Mouse (Mus musculus) naive thymus-derived CD4-positive, alpha-beta T cell, adult 2 months (primary cell): ENCODE results near the gene Gak.

Experiments used
- DNase-seq: peaks from one replicate; pipeline ENCODE4 v3.0.0-alpha.2; 2011; ENCODE audit warnings: low read depth

Gene Gak

DNA sequence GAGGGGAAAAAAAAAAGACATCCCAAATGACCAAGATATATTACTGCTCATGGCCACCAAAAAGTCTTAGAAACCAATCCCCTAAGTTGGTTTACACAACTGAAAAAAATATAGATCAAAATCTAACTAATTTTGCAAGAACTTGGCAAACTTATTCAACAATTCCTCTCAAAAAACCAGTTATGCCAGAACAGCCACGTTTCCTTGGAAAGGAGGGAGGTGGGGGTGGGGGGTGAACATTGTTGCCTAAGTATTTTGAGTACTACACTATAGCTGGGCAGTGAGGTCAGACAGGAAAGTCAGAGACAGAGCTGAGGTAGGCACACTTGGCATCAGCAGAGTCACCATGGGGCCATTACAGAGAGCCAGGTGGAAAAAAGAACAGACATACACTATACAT is 29.6 kb downstream of the Gak start:
- DNase-seq = no peak

GRCm38 (mm10) chr5:108581361-108581891 is 48.1 kb downstream of the Gak start:
- DNase-seq = no peak

- no peak for DNase-seq
Observed at GRCm38 (mm10) chr5:108573054-108573453, 56.5 kb downstream of the Gak start.

- no peak for DNase-seq
Observed at GRCm38 (mm10) chr5:108570991-108571390, 58.6 kb downstream of the Gak start.

GRCm38 (mm10) chr5:108567104-108567503 is 62.5 kb downstream of the Gak start:
- no peak for DNase-seq

DNA sequence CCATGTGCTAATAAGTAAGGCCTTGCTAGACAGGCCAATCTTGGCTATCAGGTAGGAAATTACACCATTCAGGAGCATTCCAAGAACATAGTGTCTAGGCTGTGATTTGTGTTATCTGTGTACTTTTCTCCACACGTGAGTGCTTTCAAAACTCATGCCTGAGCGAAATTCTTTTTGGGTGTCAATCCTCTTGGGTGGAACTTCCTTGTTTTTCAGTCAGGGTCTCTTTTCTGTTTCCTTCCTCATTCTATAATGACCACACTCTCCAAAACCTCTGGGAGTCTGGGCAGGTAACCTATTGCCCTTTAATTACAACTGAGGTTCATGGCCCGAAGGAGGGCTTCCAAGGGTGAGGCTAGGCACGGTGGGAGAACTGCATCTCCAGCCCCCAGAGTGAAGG is 63.0 kb downstream of the Gak start:
- no peak for DNase-seq

DNA sequence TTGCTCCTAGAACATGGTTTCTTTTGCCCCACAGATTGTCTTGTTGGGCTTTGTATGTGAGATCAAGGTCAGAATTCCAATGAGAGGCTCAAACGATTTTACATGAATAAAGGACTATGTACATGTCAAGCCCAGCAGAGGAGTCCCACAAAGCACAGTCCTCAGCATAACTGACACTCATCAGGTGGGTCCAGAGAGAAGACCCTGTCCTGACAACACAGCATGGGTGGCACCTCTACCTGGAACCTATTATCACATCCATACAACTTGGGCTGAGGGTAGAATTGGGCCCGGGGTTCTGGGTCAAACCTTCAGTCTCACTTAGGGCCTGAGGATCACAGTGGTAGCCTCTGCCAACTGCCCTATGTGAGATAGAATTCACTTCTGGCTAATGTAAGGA is 64.2 kb downstream of the Gak start:
- DNase-seq = no peak

- DNase-seq = no peak
Observed at GRCm38 (mm10) chr5:108564346-108564745, 65.2 kb downstream of the Gak start.

DNA sequence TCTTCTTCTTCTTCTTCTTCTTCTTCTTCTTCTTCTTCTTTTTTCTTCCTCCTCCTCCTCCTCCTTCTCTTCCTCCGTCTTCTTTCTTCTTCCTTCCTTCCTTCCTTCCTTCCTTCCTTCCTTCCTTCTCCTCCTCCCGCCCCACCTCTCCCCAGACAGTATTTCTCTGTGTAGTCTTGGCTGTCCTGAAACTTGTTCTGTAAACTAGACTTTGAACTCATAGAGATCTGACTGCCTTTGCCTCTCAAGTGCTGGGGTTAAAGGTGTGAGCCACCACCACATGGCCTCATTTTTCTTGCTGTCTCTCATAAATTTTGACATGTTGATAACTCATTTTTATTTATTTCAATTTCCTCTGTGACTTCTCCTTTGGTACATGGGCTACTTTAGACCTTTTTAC is 67.1 kb downstream of the Gak start:
- DNase-seq = no peak

GRCm38 (mm10) chr5:108556986-108557385 is 72.6 kb downstream of the Gak start:
- DNase-seq = no peak

DNA sequence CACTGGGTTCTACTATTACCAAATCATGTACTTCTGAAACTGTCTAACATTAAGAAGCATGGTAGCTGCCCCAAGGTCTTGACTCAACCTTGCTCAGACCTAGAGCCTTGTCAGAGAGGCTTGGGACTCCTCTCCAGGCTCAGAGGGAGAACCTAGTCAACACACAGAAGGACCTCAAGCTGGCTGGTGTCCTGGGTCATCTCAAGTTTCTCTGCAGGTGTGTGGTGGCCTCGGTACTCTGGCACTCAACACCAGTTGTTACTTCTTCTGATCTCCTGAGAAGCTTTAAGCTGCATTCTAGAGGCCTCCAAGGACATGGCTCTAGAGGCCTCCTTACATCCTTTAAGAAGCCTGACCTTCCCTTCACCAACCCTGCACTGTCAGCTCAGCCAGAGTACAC is 75.5 kb downstream of the Gak start:
- no peak for DNase-seq

- no peak for DNase-seq
Observed at GRCm38 (mm10) chr5:108550207-108550594, 79.4 kb downstream of the Gak start.

- no peak for DNase-seq
Observed at GRCm38 (mm10) chr5:108549489-108550206, 79.9 kb downstream of the Gak start, which contains the start of gene Cplx1. Cplx1 (minus strand) TSS chr5:108550024.

DNA sequence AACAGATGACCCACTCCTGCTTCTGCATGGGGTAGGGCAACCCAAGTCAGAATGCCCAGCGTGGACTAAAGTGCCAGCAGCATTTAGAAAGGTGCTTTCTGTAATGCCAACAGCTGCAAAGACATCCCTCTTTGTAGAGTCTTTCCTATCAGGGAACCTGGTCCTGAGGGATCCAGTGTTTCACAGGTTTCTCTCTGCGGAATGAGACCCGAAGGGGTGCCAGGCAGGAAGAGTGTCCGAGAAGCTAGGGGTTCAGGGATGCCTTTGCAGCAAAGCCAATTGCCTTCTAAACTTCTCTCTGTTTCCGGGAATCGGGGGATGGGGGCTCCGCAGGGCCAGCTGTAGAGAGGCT is 80.4 kb downstream of the Gak start:
- no peak for DNase-seq

DNA sequence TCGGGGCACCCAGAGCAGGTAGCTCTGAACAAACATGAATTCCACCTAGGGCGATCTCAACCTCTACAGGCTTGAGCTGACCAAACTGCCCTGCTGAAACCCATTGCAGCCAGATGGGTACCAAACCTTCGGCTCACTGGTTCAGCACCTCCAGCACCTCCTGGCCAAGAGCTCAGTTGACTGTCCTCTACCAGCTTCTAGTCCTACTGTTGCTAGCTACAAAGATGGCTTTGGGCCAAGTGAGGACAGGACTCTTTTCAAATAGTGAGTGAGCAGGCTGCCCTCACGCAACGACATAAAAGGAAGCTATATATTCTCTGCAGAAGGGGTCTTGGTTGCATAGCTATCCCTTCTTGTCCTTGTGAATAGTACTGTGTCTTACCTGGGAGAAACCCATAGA is 81.9 kb downstream of the Gak start:
- DNase-seq = no peak

DNA sequence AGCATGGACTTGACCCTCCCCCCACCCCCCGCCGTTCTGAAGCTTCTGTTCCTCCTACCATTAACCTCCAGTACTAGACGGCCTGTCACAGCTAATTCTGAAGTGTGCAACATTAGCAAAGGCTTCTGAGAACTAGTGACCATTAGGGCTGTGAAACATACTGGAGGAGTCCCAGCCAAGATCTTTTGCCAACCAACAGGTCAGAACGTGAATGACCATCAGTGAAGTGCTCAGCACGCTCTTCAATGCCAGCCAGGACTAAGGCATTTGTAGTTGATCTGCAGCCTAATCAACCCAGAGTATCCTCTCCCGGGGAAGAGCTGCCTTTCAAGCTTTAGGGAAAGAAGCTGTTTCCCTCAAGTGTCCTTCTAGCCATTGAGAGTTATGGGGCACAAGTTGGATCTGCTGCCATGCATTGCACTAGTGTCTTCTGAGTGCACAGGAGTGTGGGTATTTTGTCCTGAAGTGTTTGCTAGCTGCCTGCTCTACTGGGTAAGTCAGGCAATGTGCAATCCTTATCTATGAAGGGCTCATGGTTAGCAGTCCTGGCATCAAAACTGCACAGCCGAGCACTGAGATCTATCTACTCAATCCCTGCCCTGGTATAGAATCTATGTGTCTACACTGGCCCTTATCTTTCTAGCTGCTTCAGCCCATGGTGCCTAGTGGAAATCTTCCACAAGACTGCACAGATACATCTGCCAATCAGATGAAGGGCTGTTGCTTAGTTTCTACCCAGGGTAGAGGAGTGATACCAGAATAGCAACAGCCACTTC is 85.9 kb downstream of the Gak start:
- DNase-seq = no peak

- no peak for DNase-seq
Observed at GRCm38 (mm10) chr5:108534188-108534587, 95.4 kb downstream of the Gak start.

- DNase-seq = no peak
Observed at GRCm38 (mm10) chr5:108522597-108522996, 107.0 kb downstream of the Gak start.

- DNase-seq = no peak
Observed at GRCm38 (mm10) chr5:108521896-108522295, 107.7 kb downstream of the Gak start.

GRCm38 (mm10) chr5:108521016-108521415 is 108.5 kb downstream of the Gak start:
- DNase-seq = no peak

- no peak for DNase-seq
Observed at GRCm38 (mm10) chr5:108520153-108520552, 109.4 kb downstream of the Gak start.
